Mouse (Mus musculus) embryonic fibroblast, embryonic 13.5 days (primary cell): ENCODE results near the gene Ccdc70.
"Not testable (repeated sequence)": the region's sequence is repeated elsewhere in the genome, so short reads cannot be mapped to it uniquely, and the experiment has no call there.

ENCODE experiments used
- CTCF ChIP-seq: IDR thresholded peaks from 2 replicates; pipeline ENCODE4 v1.5.1; 2011; ENCODE audit warnings: mild to moderate bottlenecking, control low read depth, low read length, moderate library complexity, borderline replicate concordance; ENCODE audit not compliant: insufficient read depth
- POLR2A ChIP-seq: IDR thresholded peaks from 2 replicates; pipeline ENCODE4 v1.6.1; 2011; ENCODE audit warnings: low read depth, mild to moderate bottlenecking, control low read depth, low read length, moderate library complexity

DNA sequence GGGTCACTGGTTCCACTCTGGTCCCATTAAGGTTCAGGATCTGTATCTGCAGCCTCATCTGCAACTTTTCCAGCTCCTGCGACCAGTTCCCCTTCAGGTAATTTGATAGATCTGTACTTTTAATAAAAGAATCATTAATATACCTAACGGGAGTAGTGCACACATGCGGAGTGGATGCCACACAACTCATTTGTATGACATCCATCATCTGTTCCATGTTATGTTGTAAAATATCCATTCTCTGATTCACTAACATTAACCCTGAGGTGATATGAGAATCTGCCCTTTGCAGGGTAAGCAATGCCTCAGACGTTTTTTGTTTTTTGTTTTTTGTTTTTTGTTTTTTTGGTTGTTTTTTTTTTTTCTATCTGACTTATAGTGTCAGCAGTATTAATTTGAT is 31.5 kb upstream of the Ccdc70 start, which contains the start of gene Defb35:
- not testable (repeated sequence) for TF ChIP-seq CTCF, POLR2A
